Mouse (Mus musculus) left cerebral cortex, postnatal 10 days (tissue): Measurements from ENCODE around the gene Olfr433. TPM values are rescaled to one million over a fixed set of nuclear protein-coding genes. Genes with fewer than 3 reads are reported as not detected.
"Not testable (repeated sequence)": the region's sequence is repeated elsewhere in the genome, so short reads cannot be mapped to it uniquely, and the experiment has no call there.

Experiments used
- DNase-seq, 2 experiments: peaks; one replicate each; pipeline ENCODE4 v3.0.0; 2021 to 2022; ENCODE audit warnings: low spot score in 2 of 2, mixed read lengths in 1 of 2; ENCODE audit errors: extremely low spot score in 1 of 2
- intact Hi-C: fragments of 180-260 bp; cut with DNase I; formaldehyde crosslinking; loops from one replicate; pipeline ENCODE4 v1.15.1; 2025
- total RNA-seq, 2 experiments: library from RNA; stranded (reverse); gene quantifications; 2 replicates each; pipeline ENCODE4 v1.2.3; 2021

Olfr433 gene
- total RNA-seq = not detected

- DNase-seq = no peak
- intact Hi-C loops = no loop called here
These were observed at the start of gene Olfr433 for GRCm38 (mm10) chr1:174040523-174041177. Olfr433 (plus strand) TSS chr1:174040705.

DNA sequence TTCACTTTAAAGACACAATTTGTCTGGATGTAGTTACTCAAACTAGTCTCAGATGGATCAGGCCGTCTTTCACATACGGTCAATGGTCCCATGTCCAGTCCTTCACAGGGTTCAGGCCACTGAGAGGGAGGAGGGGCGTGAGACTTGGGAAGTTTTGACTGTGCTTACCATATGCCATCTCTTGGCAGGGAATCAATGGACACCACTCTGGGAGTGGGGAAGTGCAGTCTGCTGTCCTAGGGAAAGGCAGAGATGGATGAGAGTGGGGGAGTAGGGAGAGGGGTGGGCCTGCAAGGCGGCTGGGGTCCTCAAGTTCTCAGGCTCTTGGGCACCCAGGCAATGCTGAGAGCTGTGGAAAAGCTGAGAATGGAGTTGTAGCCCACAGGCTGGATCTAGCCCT is 45.5 kb upstream of the Olfr433 start:
- intact Hi-C loops = no loop called here
- DNase-seq = no peak

- DNase-seq, intact Hi-C loops: not testable (repeated sequence)
These were observed 36.0 kb upstream of the Olfr433 start for GRCm38 (mm10) chr1:174004352-174005109.

- DNase-seq, intact Hi-C loops: not testable (repeated sequence)
These were observed 33.5 kb upstream of the Olfr433 start for GRCm38 (mm10) chr1:174007050-174007449.

DNA sequence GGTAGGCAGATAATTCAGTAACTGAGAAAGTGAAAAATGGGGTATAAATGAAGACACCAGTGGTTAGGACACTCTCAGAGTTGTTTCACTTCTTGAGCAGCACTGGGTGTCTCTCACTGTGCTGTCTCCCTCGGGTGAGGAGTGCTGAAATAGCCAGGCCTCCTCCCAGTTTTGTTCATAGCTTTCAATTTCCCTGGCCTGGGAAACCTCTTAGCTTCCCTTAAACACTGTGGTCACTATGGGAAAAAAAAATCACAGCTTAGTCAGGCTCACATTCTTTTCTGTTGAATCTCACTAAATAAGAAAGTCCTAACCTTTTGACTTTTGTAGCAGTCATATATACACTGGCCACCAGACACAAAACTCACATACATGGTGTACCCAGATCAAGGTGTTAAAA is 8.8 kb upstream of the Olfr433 start, which contains the start of gene Ifi205:
Ifi205 (minus strand) TSS at position 113 of the 400 bp plus-strand sequence.
- intact Hi-C loops = no loop called here
- DNase-seq = no peak

- intact Hi-C loops = no loop called here
- no peak for DNase-seq
These were observed 4.7 kb upstream of the Olfr433 start for GRCm38 (mm10) chr1:174035841-174036240.

GRCm38 (mm10) chr1:174038480-174038879 is 2.0 kb upstream of the Olfr433 start:
- intact Hi-C loops = no loop called here
- no peak for DNase-seq

- DNase-seq, intact Hi-C loops: not testable (repeated sequence)
These were observed 1.8 kb downstream of the Olfr433 start for GRCm38 (mm10) chr1:174042091-174042884.

DNA sequence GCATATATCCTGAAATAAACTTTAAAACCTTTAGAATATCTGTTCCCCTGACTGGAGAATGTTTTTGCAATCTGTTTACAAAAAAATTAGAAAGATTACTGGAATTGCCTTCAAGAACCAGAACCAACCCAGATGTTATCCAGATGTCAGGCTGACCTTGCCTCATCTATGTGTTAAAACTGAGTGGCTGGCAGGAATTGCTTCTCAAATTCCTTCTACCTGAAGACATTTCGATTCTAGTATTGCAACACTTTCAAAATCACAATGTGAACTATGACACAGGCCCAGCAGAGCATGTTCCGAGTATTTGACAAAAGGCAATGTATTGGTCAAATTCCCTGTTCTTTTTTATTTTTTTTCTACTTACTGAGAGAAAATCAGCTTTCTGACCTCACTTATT is 3.9 kb downstream of the Olfr433 start:
- intact Hi-C loops = no loop called here
- DNase-seq = no peak

GRCm38 (mm10) chr1:174048227-174048626 is 7.7 kb downstream of the Olfr433 start:
- DNase-seq, intact Hi-C loops: not testable (repeated sequence)

- intact Hi-C loops = no loop called here
- DNase-seq = no peak
These were observed 8.4 kb downstream of the Olfr433 start, which contains the start of gene Olfr432 for GRCm38 (mm10) chr1:174048893-174049292. Olfr432 (plus strand) TSS chr1:174049205.

- intact Hi-C loops, DNase-seq: not testable (repeated sequence)
These were observed 8.9 kb downstream of the Olfr433 start for GRCm38 (mm10) chr1:174049357-174049756.

GRCm38 (mm10) chr1:174050532-174050931 is 10.0 kb downstream of the Olfr433 start:
- no peak for DNase-seq
- intact Hi-C loops = no loop called here

GRCm38 (mm10) chr1:174051515-174051914 is 11.0 kb downstream of the Olfr433 start:
- DNase-seq = no peak
- intact Hi-C loops = no loop called here

- intact Hi-C loops = no loop called here
- DNase-seq = no peak
These were observed 11.5 kb downstream of the Olfr433 start for GRCm38 (mm10) chr1:174051931-174052536.

DNA sequence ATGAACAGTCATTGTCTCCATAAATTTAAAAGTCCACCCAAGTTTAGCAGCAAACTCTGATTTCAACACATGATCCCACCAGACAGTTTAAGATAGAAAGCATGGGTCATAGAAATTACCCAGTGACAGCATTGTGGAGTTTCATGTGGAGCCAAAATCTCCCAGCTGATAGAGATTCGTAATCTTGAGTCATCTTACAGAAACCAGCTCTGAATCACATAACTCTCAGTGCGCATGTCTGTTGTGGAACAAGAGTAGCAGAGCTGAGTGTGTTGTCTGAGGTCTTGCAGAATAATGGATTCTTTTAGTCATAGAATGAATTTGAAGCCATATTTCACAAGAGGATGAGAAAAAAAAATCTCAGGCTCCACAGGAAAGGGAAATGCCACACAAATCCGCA is 12.5 kb downstream of the Olfr433 start:
- no peak for DNase-seq
- intact Hi-C loops = no loop called here

DNA sequence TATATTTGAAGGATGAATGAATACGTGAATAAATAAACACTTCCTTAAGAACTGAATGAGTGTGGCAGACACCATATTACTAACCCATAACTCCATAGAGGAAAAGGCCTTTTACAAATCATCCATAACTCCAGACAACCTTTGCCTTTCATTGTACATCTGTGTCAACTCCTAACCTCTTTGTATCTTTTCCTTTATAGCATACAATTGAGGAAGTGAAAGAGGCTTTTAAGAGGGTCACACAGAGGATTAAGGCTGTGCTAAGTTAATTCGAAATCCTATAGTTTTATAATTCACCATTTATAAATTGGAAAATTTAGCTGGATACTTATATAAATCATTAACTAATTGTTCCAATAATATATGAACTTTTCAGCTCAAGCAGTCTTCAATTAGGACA is 14.7 kb downstream of the Olfr433 start:
- intact Hi-C loops = no loop called here
- DNase-seq = no peak

- DNase-seq = no peak
- intact Hi-C loops = no loop called here
These were observed 25.8 kb downstream of the Olfr433 start, which contains the start of gene Olfr430 for GRCm38 (mm10) chr1:174066305-174066704. Olfr430 (plus strand) TSS chr1:174066605.

DNA sequence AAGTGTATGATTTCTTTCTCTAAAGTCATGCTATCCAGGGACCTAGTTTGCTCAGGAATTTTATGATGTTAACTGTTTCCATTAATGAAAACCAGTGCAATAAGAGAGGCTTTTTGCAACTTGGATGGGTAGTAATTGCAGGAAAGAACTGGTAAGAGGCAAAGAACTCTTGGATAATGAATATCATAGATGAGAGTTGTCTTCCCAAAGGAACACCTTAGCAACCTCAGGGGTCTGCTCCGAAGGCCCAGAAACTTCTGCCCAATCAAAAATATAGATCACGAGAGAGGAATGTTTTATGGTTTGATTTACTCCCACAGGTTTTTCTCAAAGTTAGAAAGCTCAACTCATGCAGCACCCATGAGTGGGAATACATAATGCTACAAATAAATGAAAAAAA is 43.5 kb downstream of the Olfr433 start, which contains the start of gene Olfr429:
Olfr429 (plus strand) TSS at position 301 of the 400 bp plus-strand sequence.
- intact Hi-C loops = no loop called here
- DNase-seq = no peak
